Mouse (Mus musculus) neural tube, embryonic 13.5 days (tissue): ENCODE measurements around the gene Fndc8. TPM values are rescaled to one million over a fixed set of nuclear protein-coding genes. Genes with fewer than 3 reads are reported as not detected.

Source experiments
- polyA plus RNA-seq: library from polyadenylated mRNA; unstranded; fragments of >200 nt; fragmentation: Nextera tagmentation; extraction: Ambion mirVana; gene quantifications from 2 replicates; pipeline ENCODE4 v1.2.1, GENCODE M21; 2015

The Fndc8 gene
- polyA plus RNA-seq, 1 experiment from 2014 or later: 0.63 TPM

Other genes starting within 250 kb of the Fndc8 start
- gene Cct6b, start 127.8 kb upstream of the Fndc8 start, polyA plus RNA-seq: 0.33 and 0.52 TPM in 2 replicates
- gene Zfp830, start 127.8 kb upstream of the Fndc8 start, polyA plus RNA-seq: 29.6 and 31.2 TPM in 2 replicates
- gene Lig3, start 111.0 kb upstream of the Fndc8 start, polyA plus RNA-seq: 24.8 and 25.9 TPM in 2 replicates
- 4.8 and 6.3 TPM in 2 replicates for gene Rffl, start 20.9 kb upstream of the Fndc8 start, polyA plus RNA-seq
- gene Rad51d, start 1.5 kb upstream of the Fndc8 start, polyA plus RNA-seq: 11.8 and 12.4 TPM in 2 replicates
- 29.2 and 31.9 TPM in 2 replicates for gene Nle1, start 16.3 kb downstream of the Fndc8 start, polyA plus RNA-seq
- gene Unc45b, start 18.4 kb downstream of the Fndc8 start, polyA plus RNA-seq: 1.7 and 3.4 TPM in 2 replicates
- gene Slfn5, start 59.2 kb downstream of the Fndc8 start, polyA plus RNA-seq: 0.98 and 1.0 TPM in 2 replicates
- gene Slfn9, start 99.7 kb downstream of the Fndc8 start, polyA plus RNA-seq: 2.7 and 2.8 TPM in 2 replicates
- gene Slfn8, start 128.7 kb downstream of the Fndc8 start, polyA plus RNA-seq: 0.21 and 0.45 TPM in 2 replicates
- 0.98 and 1.4 TPM in 2 replicates for gene Slfn2, start 173.0 kb downstream of the Fndc8 start, polyA plus RNA-seq
- gene Slfn1, start 224.7 kb downstream of the Fndc8 start, polyA plus RNA-seq: not detected in 2 replicates